Comparison of ENCODE assay signal across 14 mouse cellular contexts in genomic region chr3:96000921-96001501, GRCm38 (mm10). TPM values are rescaled to one million over a fixed set of nuclear protein-coding genes. Genes with fewer than 3 reads are reported as not detected.
DNase-seq lines count a peak whose midpoint lies in the region; ATAC-seq and TF ChIP-seq lines count a peak whose summit lies in the region.
"Had no signal": no experiment of that assay in that cellular context is flagged by ENCODE, and none has a peak within 500 bp of the region (broad histone marks: within the 10 kb centered on the region; RNA-seq: fewer than 3 reads in every experiment).

No protein-coding gene starts in this region.

- WGBS in heart, embryonic 12.5 days, result 57% methylated on average over 9 of the region's 9 CpGs
- 52% methylated on average over 9 of the region's 9 CpGs for WGBS in stomach, postnatal 0 days
- 61% methylated on average over 9 of the region's 9 CpGs for WGBS in hindbrain, postnatal 0 days

- DNase-seq in heart, adult 11 months, result peak; percentile 96
- DNase-seq in heart, postnatal 25 days (ENCODE audit: low spot score), result no peak
- DNase-seq in right cerebral cortex, postnatal 25 days, result peak; percentile 43
- no peak for DNase-seq in right cerebral cortex, adult 2 months (ENCODE audit: low spot score in 2 of 2)
- DNase-seq in stomach, postnatal 0 days (ENCODE audit: low spot score), result no peak
- no peak for DNase-seq in adipocyte (ENCODE audit: low spot score)
- no peak for DNase-seq in hindbrain, postnatal 0 days (ENCODE audit: low spot score)
- DNase-seq: embryo, embryonic 11 days; gastrocnemius, postnatal 10 days; left cerebral cortex, postnatal 4 days; lung, adult 2 months; right cerebral cortex, postnatal 4 days had no signal

- no peaks in the 10 kb centered on the region for H3K9me3 ChIP-seq in heart, embryonic 12.5 days (replicated peaks)
- H3K9me3 ChIP-seq in stomach, postnatal 0 days (ENCODE audit: control insufficient read depth, low read length), result no peaks in the 10 kb centered on the region
- H3K9me3 ChIP-seq in hindbrain, postnatal 0 days (ENCODE audit: low read length), result no peaks in the 10 kb centered on the region
- H3K9me3 ChIP-seq: kidney, embryonic 15.5 days had no signal

- 0 out of 2 replicates have a peak, but pooled peaks have one; percentile 9 for TF ChIP-seq CTCF in stomach, postnatal 0 days (IDR thresholded peaks at IDR 0.05; ENCODE audit: low read depth)
- TF ChIP-seq CTCF in hindbrain, postnatal 0 days (IDR thresholded peaks at IDR 0.05; ENCODE audit: low read depth), result no peak

- peak overlapping the region; percentile 41; the same call in 1 of the 2 replicates for H3K27ac ChIP-seq in heart, embryonic 12.5 days (ENCODE audit: poor library complexity, severe bottlenecking)
- H3K27ac ChIP-seq in stomach, postnatal 0 days (replicated peaks), result 0 out of 2 replicates have a peak overlapping the region, but pooled peaks have one; percentile 4
- H3K27ac ChIP-seq in hindbrain, postnatal 0 days, result no peak overlapping the region

- H3K36me3 ChIP-seq in heart, embryonic 12.5 days, result no peaks in the 10 kb centered on the region
- no peaks in the 10 kb centered on the region for H3K36me3 ChIP-seq in stomach, postnatal 0 days (ENCODE audit: control insufficient read depth, insufficient read depth, low read length)
- no peaks in the 10 kb centered on the region for H3K36me3 ChIP-seq in hindbrain, postnatal 0 days (ENCODE audit: insufficient read depth, low read length)
- H3K36me3 ChIP-seq: kidney, embryonic 15.5 days had no signal

- intact Hi-C loops in heart, postnatal 25 days (cut with DNase I), result no loop called here

- H3K4me1 ChIP-seq in heart, embryonic 12.5 days (replicated peaks), result peaks cover 39% of the 10 kb centered on the region
- H3K4me1 ChIP-seq in stomach, postnatal 0 days (replicated peaks; ENCODE audit: control insufficient read depth, insufficient read depth), result peaks cover 4% of the 10 kb centered on the region; the same call in 1 of the 2 replicates
- peaks cover 10% of the 10 kb centered on the region; the same call in 1 of the 2 replicates for H3K4me1 ChIP-seq in hindbrain, postnatal 0 days (ENCODE audit: insufficient read depth, low read length)

- H3K27me3 ChIP-seq in heart, embryonic 12.5 days (replicated peaks), result no peaks in the 10 kb centered on the region
- no peaks in the 10 kb centered on the region for H3K27me3 ChIP-seq in stomach, postnatal 0 days (ENCODE audit: control insufficient read depth, insufficient read depth, low read length)
- H3K27me3 ChIP-seq in hindbrain, postnatal 0 days (ENCODE audit: insufficient read depth, low read length), result no peaks in the 10 kb centered on the region
- H3K27me3 ChIP-seq: kidney, embryonic 15.5 days had no signal

- TF ChIP-seq EP300 in stomach, postnatal 0 days (optimal IDR thresholded peaks at IDR 0.05), result no peak

- no peak overlapping the region for H3K4me2 ChIP-seq in heart, embryonic 12.5 days
- H3K4me2 ChIP-seq in stomach, postnatal 0 days (replicated peaks; ENCODE audit: low read depth), result no peak overlapping the region
- no peak overlapping the region for H3K4me2 ChIP-seq in hindbrain, postnatal 0 days (ENCODE audit: low read depth, low read length)
- H3K4me2 ChIP-seq: kidney, embryonic 15.5 days had no signal

- ATAC-seq in heart, embryonic 12.5 days (ENCODE audit: insufficient number of reproducible peaks, low FRiP score), result no peak
- no peak for ATAC-seq in stomach, postnatal 0 days (ENCODE audit: low FRiP score, low TSS enrichment)
- no peak for ATAC-seq in hindbrain, postnatal 0 days

- no peak overlapping the region for H3K4me3 ChIP-seq in heart, embryonic 12.5 days
- no peak overlapping the region for H3K4me3 ChIP-seq in stomach, postnatal 0 days (ENCODE audit: low read depth, low read length)
- no peak overlapping the region for H3K4me3 ChIP-seq in hindbrain, postnatal 0 days (ENCODE audit: low read length)
- H3K4me3 ChIP-seq: kidney, embryonic 15.5 days had no signal

- H3K9ac ChIP-seq in heart, embryonic 12.5 days, result no peak overlapping the region
- no peak overlapping the region for H3K9ac ChIP-seq in stomach, postnatal 0 days (ENCODE audit: low read length)
- no peak overlapping the region for H3K9ac ChIP-seq in hindbrain, postnatal 0 days (replicated peaks; ENCODE audit: low read length)
- H3K9ac ChIP-seq: kidney, embryonic 15.5 days had no signal

RNA-seq across cellular contexts. Expression of gene Plekho1, which starts 5.2 kb away (rescaled TPM):
- total RNA-seq in heart, postnatal 25 days (2021), result 10 to 100 TPM; 76.4 to 89.1 TPM
- 76.1 and 80.8 TPM in 2 replicates for polyA plus RNA-seq in heart, embryonic 12.5 days (2016; fragmentation: Nextera tagmentation; extraction: Ambion mirVana)
- polyA plus RNA-seq in stomach, postnatal 0 days (2015; fragmentation: Nextera tagmentation; extraction: Ambion mirVana), result 26.1 and 30.6 TPM in 2 replicates
- 45.5 and 57.8 TPM in 2 replicates for total RNA-seq in hindbrain, postnatal 0 days (2014; rRNA removed)
- 37.9 and 39.0 TPM in 2 replicates for polyA plus RNA-seq in hindbrain, postnatal 0 days (2015; fragmentation: Nextera tagmentation; extraction: Ambion mirVana)

RNA-seq across cellular contexts. Expression of gene Vps45, which starts 57.3 kb away (rescaled TPM):
- total RNA-seq in heart, postnatal 25 days (2021), result 10 to 100 TPM; 20.5 to 26.0 TPM
- polyA plus RNA-seq in heart, embryonic 12.5 days (2016; fragmentation: Nextera tagmentation; extraction: Ambion mirVana), result 30.0 and 32.8 TPM in 2 replicates
- 28.0 and 32.1 TPM in 2 replicates for polyA plus RNA-seq in stomach, postnatal 0 days (2015; fragmentation: Nextera tagmentation; extraction: Ambion mirVana)
- 22.1 and 24.9 TPM in 2 replicates for total RNA-seq in hindbrain, postnatal 0 days (2014; rRNA removed)
- polyA plus RNA-seq in hindbrain, postnatal 0 days (2015; fragmentation: Nextera tagmentation; extraction: Ambion mirVana), result 59.3 and 61.8 TPM in 2 replicates

Comparison
In these comparisons a context has a peak if more than half of its experiments do, and no peak if none do; other contexts are left out.
1. DNase-seq: peak in heart, adult 11 months (single experiment) and right cerebral cortex, postnatal 25 days (single experiment); none in heart, postnatal 25 days (single experiment), right cerebral cortex, adult 2 months (0 of 2), stomach, postnatal 0 days (single experiment), adipocyte (single experiment) and hindbrain, postnatal 0 days (single experiment).